Mouse (Mus musculus): ENCODE results near the gene Slc34a3.

DNA sequence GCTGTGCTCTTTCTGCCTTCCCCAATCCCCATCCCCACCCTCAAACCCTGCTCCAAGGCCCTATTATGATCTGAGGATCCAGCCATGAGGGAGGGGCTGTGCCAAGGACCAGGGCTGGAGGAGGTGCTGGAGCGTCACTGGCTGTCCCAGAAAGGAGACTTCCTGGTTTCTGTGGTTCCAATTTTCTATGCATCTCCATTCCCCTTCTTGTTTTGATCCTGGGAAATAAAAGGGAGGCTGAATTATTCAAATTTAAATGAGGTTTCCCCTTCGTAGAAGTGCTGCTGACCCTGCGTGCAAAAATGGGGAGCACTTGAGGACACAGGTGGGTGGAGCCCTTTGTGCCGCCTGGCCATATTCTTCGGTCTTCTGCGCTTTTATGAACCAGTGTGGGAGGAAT is 51.5 kb downstream of the Slc34a3 start:
- TF ChIP-seq ZNF384 (IDR thresholded peaks at IDR 0.05; ENCODE audit: low read depth, low read length) (no peak), HCFC1 (IDR thresholded peaks at IDR 0.05; ENCODE audit: borderline replicate concordance, insufficient read depth, low read length) (no peak), ZC3H11A (IDR thresholded peaks at IDR 0.05; ENCODE audit: borderline replicate concordance, low read depth, low read length) (no peak)

Measured in ES-E14 (cell line).